Mouse (Mus musculus): ENCODE data around the gene Plk2.

The Plk2 gene

DNA sequence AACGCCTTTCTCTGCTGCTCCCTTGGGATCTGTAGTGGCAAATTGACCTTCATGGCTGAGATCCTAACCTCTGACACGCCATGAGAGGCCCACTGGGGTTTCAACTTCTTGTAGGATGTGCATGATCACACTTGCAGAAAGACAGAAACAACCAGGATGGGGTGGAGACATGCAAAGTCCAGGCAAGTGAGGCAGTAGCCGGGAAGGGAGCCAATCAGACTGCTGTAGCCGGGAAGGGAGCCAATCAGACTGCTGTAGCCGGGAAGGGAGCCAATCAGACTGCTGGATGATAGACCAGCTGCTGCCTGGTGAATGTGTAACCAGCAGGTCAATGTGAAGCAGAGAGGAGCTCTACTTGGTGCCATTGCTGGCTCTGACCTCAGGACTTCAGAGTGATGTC lies 11.3 kb downstream of the Plk2 start:
- peak; percentile 42; the same call in 1 of the 2 replicates for ATAC-seq (ENCODE audit: low TSS enrichment)

- ATAC-seq (ENCODE audit: low TSS enrichment) = no peak
These were observed 17.8 kb downstream of the Plk2 start for GRCm38 (mm10) chr13:110412572-110413209.

GRCm38 (mm10) chr13:110418656-110419055 lies 23.8 kb downstream of the Plk2 start:
- no peak for ATAC-seq (ENCODE audit: low TSS enrichment)

DNA sequence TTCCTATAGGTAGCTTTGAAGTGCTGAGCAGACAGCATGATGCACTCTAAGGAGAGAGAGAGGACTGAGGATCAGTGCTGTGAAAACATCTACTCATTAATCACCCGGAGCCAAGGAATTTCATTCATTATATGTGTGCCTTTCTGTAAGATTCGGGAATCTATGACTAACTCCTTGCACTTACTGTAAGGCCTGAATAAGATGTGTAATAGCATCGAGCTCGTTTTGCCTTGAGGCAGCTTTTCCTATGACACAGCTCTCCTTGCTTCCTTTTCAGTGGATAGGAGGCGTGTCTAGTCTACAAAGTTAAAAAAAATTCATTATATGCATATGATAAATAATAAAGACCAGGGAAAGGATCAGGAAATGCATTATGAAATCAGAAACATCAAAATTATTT lies 24.8 kb downstream of the Plk2 start:
- ATAC-seq (ENCODE audit: low TSS enrichment) = no peak

- no peak for ATAC-seq (ENCODE audit: low TSS enrichment)
These were observed 27.6 kb downstream of the Plk2 start for GRCm38 (mm10) chr13:110422434-110422833.

DNA sequence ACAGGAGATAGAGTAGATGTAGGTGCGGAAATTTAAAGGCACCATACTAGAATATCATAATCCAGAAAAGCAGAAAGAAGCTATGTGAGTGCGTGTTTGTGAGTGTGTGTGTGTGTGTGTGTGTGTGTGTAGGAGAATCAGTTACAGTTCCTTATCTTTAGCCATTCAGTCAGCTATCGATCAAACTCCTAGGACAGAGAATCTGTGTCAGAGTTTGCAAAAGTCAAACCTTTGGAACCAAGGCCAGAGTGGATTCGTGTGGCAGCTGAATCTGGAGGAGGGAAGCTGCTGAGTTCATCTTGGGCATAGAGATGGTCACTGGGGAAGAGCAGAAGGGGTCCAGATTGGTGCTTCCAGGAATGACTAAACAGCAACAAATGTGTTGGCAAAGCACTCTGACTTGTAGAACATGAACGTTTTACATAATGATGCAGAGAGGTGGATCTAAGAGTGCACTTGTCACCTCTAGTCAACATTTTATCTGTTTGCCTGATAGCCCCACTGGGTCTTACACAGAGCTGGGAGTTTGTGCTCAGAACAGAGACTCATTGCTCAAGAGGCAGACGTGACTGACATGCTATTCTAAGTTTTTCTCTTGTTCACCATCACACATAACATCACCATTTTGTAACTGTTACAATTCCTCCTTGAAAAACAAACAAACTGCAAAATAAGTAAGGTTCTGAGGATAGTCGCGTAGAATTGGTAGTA lies 30.8 kb downstream of the Plk2 start:
- no peak for ATAC-seq (ENCODE audit: low TSS enrichment)

- ATAC-seq (ENCODE audit: low TSS enrichment) = no peak
These were observed 36.5 kb downstream of the Plk2 start for GRCm38 (mm10) chr13:110431388-110431787.

- ATAC-seq (ENCODE audit: low TSS enrichment) = no peak
These were observed 37.3 kb downstream of the Plk2 start for GRCm38 (mm10) chr13:110432062-110432566.

- no peak for ATAC-seq (ENCODE audit: low TSS enrichment)
These were observed 37.8 kb downstream of the Plk2 start for GRCm38 (mm10) chr13:110432613-110433012.

- ATAC-seq (ENCODE audit: low TSS enrichment) = no peak
These were observed 41.8 kb downstream of the Plk2 start for GRCm38 (mm10) chr13:110436692-110437091.

DNA sequence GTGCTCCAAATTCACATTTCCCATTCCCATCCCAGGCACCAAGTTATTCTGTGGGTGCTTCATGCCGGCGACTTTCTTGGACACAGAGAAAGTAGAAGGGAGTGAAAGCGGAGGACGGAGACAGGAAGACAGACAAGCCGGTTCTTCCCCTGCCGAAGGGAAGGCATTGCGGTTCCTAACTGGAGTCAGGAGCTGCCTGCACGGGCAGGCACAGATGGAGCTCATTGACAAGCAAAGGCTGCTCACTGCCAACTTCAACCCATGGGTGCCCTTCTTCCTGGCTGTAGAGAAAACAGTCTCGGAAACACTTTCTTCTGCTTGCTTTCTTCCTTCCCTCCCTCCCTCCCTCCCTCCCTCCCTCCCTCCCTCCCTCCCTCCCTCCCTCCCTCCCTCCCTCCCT lies 43.8 kb downstream of the Plk2 start:
- ATAC-seq (ENCODE audit: low TSS enrichment) = peak; percentile 91

DNA sequence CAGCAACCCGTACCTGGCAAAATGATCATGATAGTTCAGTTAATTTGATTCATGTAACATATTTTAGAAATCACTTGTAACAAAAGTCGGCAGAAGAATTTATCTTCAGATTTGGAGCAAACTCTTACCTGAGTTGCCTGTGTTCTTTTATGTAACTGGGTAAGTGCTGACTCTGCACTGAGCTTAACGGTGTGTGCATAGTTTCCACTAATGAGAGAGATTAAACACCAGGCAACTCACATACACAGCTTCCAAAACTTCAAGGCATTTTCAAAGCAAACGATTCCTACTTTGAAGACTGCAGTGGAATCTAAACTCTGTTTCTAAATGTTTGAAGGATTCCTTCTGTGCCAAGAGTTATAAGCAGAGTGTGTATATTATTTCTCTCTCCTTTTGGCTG lies 49.5 kb downstream of the Plk2 start:
- ATAC-seq (ENCODE audit: low TSS enrichment) = peak; percentile 28

- ATAC-seq (ENCODE audit: low TSS enrichment) = no peak
These were observed 50.0 kb downstream of the Plk2 start for GRCm38 (mm10) chr13:110444894-110445293.

DNA sequence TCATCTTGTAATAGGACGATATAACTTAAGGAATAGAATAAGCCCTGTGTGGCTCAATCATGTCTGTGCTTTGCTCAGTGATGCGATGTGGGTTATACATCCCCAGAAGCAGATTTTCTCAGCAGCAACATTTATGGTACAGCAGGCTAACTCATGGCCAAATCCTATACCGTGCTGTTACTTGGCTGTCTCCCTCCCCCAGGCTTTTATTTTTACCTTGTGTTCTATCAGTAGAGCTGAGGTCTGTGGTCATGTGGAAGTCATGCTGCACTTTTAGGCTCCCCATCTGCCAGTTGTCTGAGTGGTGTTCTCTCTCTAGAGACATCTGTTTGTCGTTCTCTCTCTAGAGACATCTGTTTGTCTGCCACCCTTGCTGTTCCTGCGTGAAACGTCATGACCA lies 51.6 kb downstream of the Plk2 start:
- ATAC-seq (ENCODE audit: low TSS enrichment) = peak; percentile 84

GRCm38 (mm10) chr13:110450056-110450455 lies 55.2 kb downstream of the Plk2 start:
- no peak for ATAC-seq (ENCODE audit: low TSS enrichment)

All from frontal cortex, adult (tissue).